Mouse (Mus musculus) cerebellum, postnatal 10 days (tissue): Measurements from ENCODE around the gene Gan.
A peak's percentile ranks its signal among the peaks of the same experiment; 100 is the strongest.

Source experiments
- DNase-seq, 2 experiments: peaks; one replicate each; pipeline ENCODE4 v3.0.0; 2021; ENCODE audit warnings: mixed read lengths in 2 of 2

The Gan gene

GRCm38 (mm10) chr8:117201221-117202017 is 43.5 kb downstream of the Gan start:
- no peak for DNase-seq

GRCm38 (mm10) chr8:117203085-117203484 is 45.1 kb downstream of the Gan start:
- no peak for DNase-seq

GRCm38 (mm10) chr8:117205884-117206283 is 47.9 kb downstream of the Gan start:
- DNase-seq, result no peak

- DNase-seq, result no peak
These were observed 48.7 kb downstream of the Gan start for GRCm38 (mm10) chr8:117206636-117207035.

GRCm38 (mm10) chr8:117209150-117209549 is 51.2 kb downstream of the Gan start:
- no peak for DNase-seq

- DNase-seq, result peak; percentile 32 to 58
These were observed 54.2 kb downstream of the Gan start for GRCm38 (mm10) chr8:117212100-117212499.

- DNase-seq, result no peak
These were observed 59.8 kb downstream of the Gan start for GRCm38 (mm10) chr8:117217724-117218123.

GRCm38 (mm10) chr8:117222396-117222795 is 64.5 kb downstream of the Gan start:
- DNase-seq, result peak; percentile 54 to 56

GRCm38 (mm10) chr8:117224630-117225029 is 66.7 kb downstream of the Gan start:
- DNase-seq, result peak; percentile 92 to 95

GRCm38 (mm10) chr8:117226306-117226705 is 68.4 kb downstream of the Gan start:
- no peak for DNase-seq

- peak; percentile 11 to 20 for DNase-seq
These were observed 69.4 kb downstream of the Gan start for GRCm38 (mm10) chr8:117227339-117227738.

GRCm38 (mm10) chr8:117233199-117233598 is 75.3 kb downstream of the Gan start:
- no peak for DNase-seq

- DNase-seq, result no peak
These were observed 78.6 kb downstream of the Gan start for GRCm38 (mm10) chr8:117236531-117236930.

GRCm38 (mm10) chr8:117240326-117240725 is 82.4 kb downstream of the Gan start:
- DNase-seq, result no peak

- peak in 1 of 2 experiments; percentile 34 for DNase-seq
These were observed 83.0 kb downstream of the Gan start for GRCm38 (mm10) chr8:117240841-117241494.

GRCm38 (mm10) chr8:117241848-117242247 is 83.9 kb downstream of the Gan start:
- peak; percentile 36 to 43 for DNase-seq

- no peak for DNase-seq
These were observed 84.4 kb downstream of the Gan start for GRCm38 (mm10) chr8:117242286-117242685.

- peak; percentile 29 to 46 for DNase-seq
These were observed 86.7 kb downstream of the Gan start for GRCm38 (mm10) chr8:117244601-117245000.

- no peak for DNase-seq
These were observed 90.4 kb downstream of the Gan start for GRCm38 (mm10) chr8:117248341-117248740.

- DNase-seq, result no peak
These were observed 93.2 kb downstream of the Gan start for GRCm38 (mm10) chr8:117251086-117251681.

- no peak for DNase-seq
These were observed 94.7 kb downstream of the Gan start for GRCm38 (mm10) chr8:117252650-117253049.

GRCm38 (mm10) chr8:117253390-117254269 is 95.7 kb downstream of the Gan start:
- no peak for DNase-seq

GRCm38 (mm10) chr8:117254496-117254895 is 96.6 kb downstream of the Gan start:
- DNase-seq, result no peak
